Mouse (Mus musculus) thymus, adult 2 months (tissue): ENCODE results near the gene Creb3l1. TPM values are rescaled to one million over a fixed set of nuclear protein-coding genes. Genes with fewer than 3 reads are reported as not detected.

ENCODE experiments used
- DNase-seq: peaks from one replicate; pipeline ENCODE4 v3.0.0; 2021
- H3K27ac ChIP-seq: fragments of 200-500 bp; 2 replicates; pipeline ENCODE4 v1.5.1; 2012; ENCODE audit warnings: low read length, control low read depth; ENCODE audit not compliant: control insufficient read depth, insufficient read depth
- H3K27me3 ChIP-seq: fragments of 200-500 bp; 2 replicates; pipeline ENCODE4 v1.6.1; 2012; ENCODE audit warnings: mild to moderate bottlenecking, low read length, moderate library complexity, mixed read lengths; ENCODE audit not compliant: control insufficient read depth, insufficient read depth
- H3K36me3 ChIP-seq: fragments of 200-500 bp; 2 replicates; pipeline ENCODE4 v1.6.1; 2012; ENCODE audit warnings: mild to moderate bottlenecking, low read length, moderate library complexity; ENCODE audit not compliant: control insufficient read depth, insufficient read depth
- H3K4me1 ChIP-seq: fragments of 200-500 bp; replicated peaks from 2 replicates; pipeline ENCODE4 v1.6.1; 2012; ENCODE audit warnings: low read length; ENCODE audit not compliant: control insufficient read depth, insufficient read depth
- H3K4me3 ChIP-seq: fragments of 200-500 bp; 2 replicates; pipeline ENCODE4 v1.5.1; 2012; ENCODE audit warnings: mild to moderate bottlenecking, low read length, control low read depth, moderate library complexity; ENCODE audit not compliant: control insufficient read depth, insufficient read depth
- CTCF ChIP-seq: fragments of 200-500 bp; IDR thresholded peaks from 2 replicates; pipeline ENCODE4 v1.5.1; 2012; ENCODE audit warnings: mild to moderate bottlenecking, control low read depth, low read length, moderate library complexity, borderline replicate concordance; ENCODE audit not compliant: control insufficient read depth, poor library complexity, insufficient read depth; ENCODE audit errors: extremely low read depth
- POLR2A ChIP-seq: fragments of 200-500 bp; IDR thresholded peaks from 2 replicates; pipeline ENCODE4 v1.6.1; 2012; ENCODE audit warnings: mild to moderate bottlenecking, low read length, control low read depth, moderate library complexity; ENCODE audit not compliant: control insufficient read depth, poor library complexity, insufficient read depth; ENCODE audit errors: extremely low read depth
- WGBS: fragments of 180-500 bp; shearing (Covaris S2); methylation state at CpG from one replicate; pipeline ENCODE4 v1.1.7; 2018; 5-methylcytosine and 5-hydroxymethylcytosine counted together
- polyA plus RNA-seq: library from polyadenylated mRNA; depleted of rRNA; stranded (reverse); fragments of >200 nt; gene quantifications from 2 replicates; pipeline ENCODE4 v1.2.3, GENCODE M21; 2012

Gene Creb3l1
- polyA plus RNA-seq, 1 experiment = 1.8 TPM

DNA sequence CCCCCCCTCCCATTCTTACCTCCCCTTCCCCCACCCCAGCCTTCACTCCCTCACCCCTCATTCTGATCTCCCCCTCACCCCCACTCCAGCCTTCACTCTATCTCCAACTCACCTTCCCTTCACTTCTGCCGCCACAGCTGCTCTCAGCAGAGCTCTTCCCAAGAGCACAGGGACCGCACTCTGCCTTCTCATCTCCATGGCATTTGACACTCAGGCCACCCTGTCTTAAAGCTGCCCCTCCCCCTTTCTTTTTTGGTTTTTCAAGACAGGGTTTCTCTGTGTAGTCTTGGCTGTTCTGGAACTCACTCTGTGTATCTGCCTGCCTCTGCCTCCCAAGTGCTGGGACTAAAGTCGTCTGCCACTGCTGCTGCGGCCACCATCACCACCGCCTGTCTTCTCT lies 43.5 kb downstream of the Creb3l1 start:
- H3K27ac ChIP-seq = no peak overlapping the region
- H3K4me1 ChIP-seq = peaks cover 21% of the 10 kb centered on the region
- no peak overlapping the region for H3K4me3 ChIP-seq
- peaks cover 6% of the 10 kb centered on the region; the same call in 1 of the 2 replicates for H3K27me3 ChIP-seq
- no peak for DNase-seq
- TF ChIP-seq POLR2A (no peak), CTCF (no peak)
- 90% methylated on average over 5 of the region's 5 CpGs for WGBS
- H3K36me3 ChIP-seq = no peaks in the 10 kb centered on the region

DNA sequence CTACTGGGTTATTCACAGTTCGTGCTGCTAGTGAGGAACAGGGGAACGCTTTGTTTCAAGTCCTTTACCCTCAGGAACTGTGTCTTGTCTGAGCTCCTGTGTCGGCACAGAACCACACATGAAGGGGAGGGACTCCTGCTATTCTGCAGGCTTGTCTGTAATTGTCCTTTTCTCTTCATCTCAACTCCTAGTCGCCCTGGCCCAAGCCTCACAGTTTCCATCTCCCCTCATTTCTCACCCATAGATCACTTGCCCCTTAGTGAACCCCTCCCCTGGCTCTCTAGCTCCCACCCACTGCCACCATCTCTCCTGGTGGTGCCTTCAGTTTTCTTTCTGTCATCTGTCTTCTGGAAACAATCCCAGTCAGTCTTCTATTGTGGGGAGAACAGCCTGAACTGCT lies 44.1 kb downstream of the Creb3l1 start:
- 86% methylated on average over 4 of the region's 4 CpGs for WGBS

GRCm38 (mm10) chr2:91978547-91978946 lies 45.8 kb downstream of the Creb3l1 start:
- no peak for DNase-seq
- H3K36me3 ChIP-seq = no peaks in the 10 kb centered on the region
- peaks cover 15% of the 10 kb centered on the region for H3K4me1 ChIP-seq
- TF ChIP-seq POLR2A (no peak), CTCF (no peak)
- no peak overlapping the region for H3K27ac ChIP-seq
- H3K4me3 ChIP-seq = no peak overlapping the region
- H3K27me3 ChIP-seq = peaks cover 17% of the 10 kb centered on the region; the same call in 1 of the 2 replicates
- 40% methylated on average over 2 of the region's 2 CpGs for WGBS

More for the DNA sequence above, 44.1 kb downstream of the Creb3l1 start:
- Histone ChIP-seq H3K27ac (no peak overlapping the region), H3K27me3 (peaks cover 11% of the 10 kb centered on the region; the same call in 1 of the 2 replicates), H3K4me3 (no peak overlapping the region), H3K36me3 (no peaks in the 10 kb centered on the region), H3K4me1 (peaks cover 22% of the 10 kb centered on the region)
- DNase-seq = no peak
- no peak for TF ChIP-seq CTCF
- TF ChIP-seq POLR2A = no peak

DNA sequence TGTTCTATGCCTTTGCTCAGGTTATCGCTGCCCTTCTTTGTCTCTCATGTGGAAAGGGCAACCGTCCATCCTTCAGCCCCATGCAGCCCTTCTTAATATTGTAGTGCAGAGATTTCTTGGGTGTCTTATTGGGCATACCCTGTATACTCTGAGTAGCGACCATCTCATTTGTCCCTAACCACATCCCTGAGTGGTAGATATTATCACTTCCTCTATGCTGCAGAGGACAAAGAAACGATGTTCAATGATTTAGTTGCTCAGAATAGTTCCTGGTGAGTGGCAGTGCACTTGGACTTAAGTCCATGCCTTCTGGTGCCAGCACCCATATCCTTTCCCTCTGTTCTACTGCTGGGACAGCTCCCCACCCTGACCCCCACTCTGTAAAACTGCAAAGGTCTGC lies 46.3 kb downstream of the Creb3l1 start:
- H3K27me3 ChIP-seq = peaks cover 17% of the 10 kb centered on the region; the same call in 1 of the 2 replicates
- no peak overlapping the region for H3K27ac ChIP-seq
- H3K4me1 ChIP-seq = peaks cover 15% of the 10 kb centered on the region
- WGBS = 34% methylated on average over 4 of the region's 4 CpGs
- no peak for DNase-seq
- H3K36me3 ChIP-seq = no peaks in the 10 kb centered on the region
- no peak for TF ChIP-seq CTCF
- TF ChIP-seq POLR2A = no peak
- no peak overlapping the region for H3K4me3 ChIP-seq

- peak; percentile 66 for DNase-seq
- 5% methylated on average over 79 of the region's 79 CpGs for WGBS
- TF ChIP-seq CTCF (no peak), POLR2A (no peak)
- H3K4me1 ChIP-seq = peaks cover 28% of the 10 kb centered on the region
- H3K27me3 ChIP-seq = peaks cover 17% of the 10 kb centered on the region; the same call in 1 of the 2 replicates
- H3K27ac ChIP-seq = no peak within 1 kb of the TSS
- peak within 1 kb of the TSS; percentile 35 for H3K4me3 ChIP-seq
- H3K36me3 ChIP-seq = no peaks in the 10 kb centered on the region
Measured at GRCm38 (mm10) chr2:91975581-91976541, 48.4 kb downstream of the Creb3l1 start, which contains the start of gene Dgkz. TSS of gene Dgkz (minus strand) at chr2:91975864.

DNA sequence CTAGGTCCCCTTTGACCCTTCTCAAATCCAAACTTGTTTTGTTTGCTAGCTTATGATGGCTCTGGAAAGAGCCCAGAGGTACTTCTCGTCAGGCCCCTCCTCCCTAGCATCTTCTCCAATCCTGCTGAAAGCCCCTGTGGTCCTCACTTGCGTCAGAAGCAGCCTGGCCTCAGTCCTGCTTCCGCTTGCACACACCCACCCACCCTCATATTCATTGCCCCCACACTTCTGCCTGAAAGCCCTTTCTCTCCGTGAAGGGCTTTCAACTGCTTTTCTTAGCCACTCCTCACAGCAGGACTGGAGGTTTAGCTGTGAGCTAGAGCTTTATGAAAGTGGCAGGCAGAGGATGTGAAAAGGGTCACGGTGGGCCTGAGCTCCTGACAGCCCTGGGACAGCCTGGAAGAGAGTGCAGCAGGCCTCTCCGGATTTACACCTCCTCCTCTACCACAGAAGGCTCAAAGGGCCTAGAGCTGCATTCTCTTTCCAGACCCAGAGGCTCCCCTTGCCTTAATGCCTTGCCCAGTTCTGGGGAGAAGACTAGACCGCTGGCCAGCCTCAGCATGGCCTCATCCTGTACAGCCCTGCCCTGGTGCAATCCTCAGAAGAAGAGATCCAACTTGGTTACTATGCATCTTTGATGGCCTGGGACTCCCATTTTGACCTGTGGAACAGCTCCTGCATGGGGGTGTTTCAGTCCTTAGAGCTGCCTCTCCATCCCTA lies 50.7 kb downstream of the Creb3l1 start:
- H3K27ac ChIP-seq = no peak overlapping the region
- no peak for DNase-seq
- peaks cover 17% of the 10 kb centered on the region; the same call in 1 of the 2 replicates for H3K27me3 ChIP-seq
- H3K36me3 ChIP-seq = no peaks in the 10 kb centered on the region
- H3K4me3 ChIP-seq = no peak overlapping the region
- peaks cover 28% of the 10 kb centered on the region for H3K4me1 ChIP-seq
- 93% methylated on average over 7 of the region's 7 CpGs for WGBS
- TF ChIP-seq CTCF (no peak), POLR2A (no peak)
